Mouse (Mus musculus) lung, postnatal 0 days (tissue): ENCODE results near the gene Amdhd2.

Source experiments
- CTCF ChIP-seq: IDR thresholded peaks from 2 replicates; pipeline ENCODE4 v1.5.1; 2016; ENCODE audit warnings: antibody characterized with exemption, mild to moderate bottlenecking
- EP300 ChIP-seq: IDR thresholded peaks from 2 replicates; pipeline ENCODE4 v1.6.1; 2016; ENCODE audit warnings: antibody characterized with exemption, mild to moderate bottlenecking, control low read depth

DNA sequence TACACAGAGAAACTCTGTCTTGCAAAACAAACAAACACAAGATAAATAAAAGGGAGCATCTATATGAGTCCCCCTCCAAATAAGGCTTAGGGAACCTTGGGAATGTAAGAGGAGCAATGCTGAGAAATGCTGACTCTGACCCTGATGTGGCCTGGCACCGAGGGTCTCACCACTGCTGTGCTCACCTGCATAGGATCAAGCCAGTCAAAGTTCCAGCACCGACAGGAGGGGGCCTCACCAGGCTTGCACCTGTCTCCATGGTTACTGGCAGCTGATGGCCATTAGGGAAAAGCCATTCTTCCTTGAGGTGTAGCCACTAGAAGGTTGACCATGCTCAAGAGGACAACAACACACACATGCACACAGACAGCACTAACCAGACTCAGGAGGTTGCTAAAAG is 20.7 kb downstream of the Amdhd2 start:
- TF ChIP-seq CTCF: no peak
- TF ChIP-seq EP300: no peak
